Mouse (Mus musculus) limb, embryonic 14.5 days (tissue): ENCODE results near the gene 1810009A15Rik. TPM values are rescaled to one million over a fixed set of nuclear protein-coding genes. Genes with fewer than 3 reads are reported as not detected.

Experiments used
- ATAC-seq: fragments of 200-750 bp; cut with Nextera tagmentation; 2 replicates; pipeline ENCODE4 v1.8.0; 2017; ENCODE audit warnings: low read depth, moderate number of reproducible peaks, moderate TSS enrichment; ENCODE audit not compliant: low FRiP score
- DNase-seq: peaks from one replicate; pipeline ENCODE4 v3.0.0-alpha.2; 2015; ENCODE audit warnings: low spot score
- H3K27ac ChIP-seq: fragments of 300-500 bp; sonication (generic); replicated peaks from 2 replicates; pipeline ENCODE4 v1.5.1; 2014; ENCODE audit warnings: low read depth, mild to moderate bottlenecking, low read length, moderate library complexity, mixed read lengths
- H3K27me3 ChIP-seq: fragments of 300-500 bp; sonication (generic); 2 replicates; pipeline ENCODE4 v1.6.1; 2014; ENCODE audit warnings: low read length, mixed read lengths; ENCODE audit not compliant: control insufficient read depth, insufficient read depth
- H3K36me3 ChIP-seq: fragments of 300-500 bp; sonication (generic); 2 replicates; pipeline ENCODE4 v1.6.1; 2014; ENCODE audit warnings: mild to moderate bottlenecking, low read length, moderate library complexity, mixed read lengths; ENCODE audit not compliant: control insufficient read depth, insufficient read depth
- H3K4me1 ChIP-seq: fragments of 300-500 bp; sonication (generic); 2 replicates; pipeline ENCODE4 v1.6.1; 2014; ENCODE audit warnings: antibody characterized with exemption, low read length, mixed read lengths; ENCODE audit not compliant: control insufficient read depth, insufficient read depth
- H3K4me2 ChIP-seq: fragments of 300-500 bp; sonication (generic); replicated peaks from 2 replicates; pipeline ENCODE4 v1.6.1; 2014; ENCODE audit warnings: low read depth, mild to moderate bottlenecking, low read length, moderate library complexity; ENCODE audit not compliant: severe bottlenecking
- H3K4me3 ChIP-seq: fragments of 300-500 bp; sonication (generic); replicated peaks from 2 replicates; pipeline ENCODE4 v1.5.1; 2014; ENCODE audit warnings: low read length
- H3K9ac ChIP-seq: fragments of 300-500 bp; sonication (generic); 2 replicates; pipeline ENCODE4 v1.6.1; 2014; ENCODE audit warnings: mild to moderate bottlenecking, low read depth, low read length, moderate library complexity; ENCODE audit not compliant: severe bottlenecking
- H3K9me3 ChIP-seq: fragments of 300-500 bp; sonication (generic); 2 replicates; pipeline ENCODE4 v1.6.1; 2016; ENCODE audit warnings: low read length; ENCODE audit not compliant: control insufficient read depth
- POLR2A ChIP-seq: fragments of 200-500 bp; IDR thresholded peaks from 2 replicates; pipeline ENCODE4 v1.8.0; 2012; ENCODE audit warnings: inconsistent platforms, mild to moderate bottlenecking, moderate library complexity, borderline replicate concordance; ENCODE audit not compliant: insufficient read depth, insufficient read length; ENCODE audit errors: extremely low read depth
- WGBS: fragments of 180-500 bp; shearing (Covaris S2); extraction: QIAGEN DNeasy Blood & Tissue Kit; methylation state at CpG from one replicate; pipeline ENCODE4 v1.1.7; 2014; 5-methylcytosine and 5-hydroxymethylcytosine counted together
- polyA plus RNA-seq, 2 experiments: library from polyadenylated mRNA; depleted of rRNA in 1 of 2; stranded (reverse) in 1 of 2; unstranded in 1 of 2; fragments of >200 nt; fragmentation: Nextera tagmentation in 1 of 2; extraction: Ambion mirVana in 1 of 2; gene quantifications; 2 replicates each; pipeline versions ENCODE4 v1.2.1 to v1.2.3; 2012 to 2014

Gene 1810009A15Rik
- polyA plus RNA-seq, 2 experiments: 80.2 to 92.1 TPM

DNA sequence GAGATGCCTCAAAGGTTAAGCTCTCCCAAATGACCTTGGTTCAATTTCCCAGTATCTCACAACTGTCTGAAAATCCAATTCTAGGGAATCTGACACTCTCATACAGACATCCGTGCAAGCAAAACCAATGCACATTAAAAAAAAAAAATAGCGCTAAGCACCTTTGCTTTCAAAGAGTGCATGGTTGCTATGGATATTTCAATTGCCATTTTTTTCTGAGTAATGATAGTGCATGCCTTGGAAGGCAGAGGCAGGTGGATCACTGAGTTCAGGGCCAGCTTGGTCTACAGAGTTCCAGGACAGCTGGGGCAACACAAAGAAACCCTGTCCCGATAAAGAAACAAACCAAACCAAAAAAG, 7.6 kb upstream of the 1810009A15Rik start:
- peaks cover 15% of the 10 kb centered on the region for H3K36me3 ChIP-seq
- TF ChIP-seq POLR2A: no peak
- DNase-seq (no peak), ATAC-seq (no peak; the same call in 1 of the 2 replicates)
- H3K27ac ChIP-seq: no peak overlapping the region; the same call in 1 of the 2 replicates
- H3K4me3 ChIP-seq: peak overlapping the region; percentile 71
- no peaks in the 10 kb centered on the region for H3K27me3 ChIP-seq
- H3K9ac ChIP-seq: peak overlapping the region; percentile 83; the same call in 1 of the 2 replicates
- peaks cover 5% of the 10 kb centered on the region; the same call in 1 of the 2 replicates for H3K4me1 ChIP-seq
- H3K9me3 ChIP-seq: no peaks in the 10 kb centered on the region
- peak overlapping the region; percentile 80 for H3K4me2 ChIP-seq
- WGBS: 19% methylated on average over 3 of the region's 3 CpGs

DNA sequence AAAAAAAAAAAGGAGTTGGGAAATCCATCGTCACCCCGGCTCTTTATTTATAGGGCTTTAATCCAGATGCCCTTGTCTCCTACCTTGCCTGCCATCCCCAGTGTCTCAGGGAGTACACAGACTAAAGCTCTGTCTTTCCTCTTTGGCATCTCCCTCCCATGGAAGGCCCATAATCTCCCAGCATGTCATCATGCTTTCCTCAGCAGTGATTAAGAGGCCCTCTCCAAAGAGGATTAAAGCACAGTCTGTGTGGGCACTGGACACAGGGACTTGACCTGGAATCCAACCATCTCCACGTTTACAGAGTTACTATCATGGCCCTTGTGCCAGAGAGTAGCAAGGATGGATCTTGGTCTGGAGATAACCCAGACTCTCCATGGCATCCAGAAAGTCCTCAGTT, 5.0 kb upstream of the 1810009A15Rik start, which contains the start of the genes Lbhd1 and Gm49403:
TSS of gene Lbhd1 (plus strand) at position 117 of the 400 bp plus-strand sequence.
TSS of gene Gm49403 (plus strand) at position 315 of the 400 bp plus-strand sequence.
- TF ChIP-seq POLR2A: no peak
- 78% methylated on average over 3 of the region's 3 CpGs for WGBS
- Histone ChIP-seq H3K4me3 (no peak within 1 kb of the TSS), H3K36me3 (0 out of 2 replicates have a peak, but pooled peaks cover under 1% of the 10 kb centered on the region), H3K9ac (no peak within 1 kb of the TSS), H3K4me1 (peaks cover 11% of the 10 kb centered on the region; the same call in 1 of the 2 replicates), H3K9me3 (no peaks in the 10 kb centered on the region), H3K27me3 (no peaks in the 10 kb centered on the region), H3K27ac (no peak within 1 kb of the TSS), H3K4me2 (no peak within 1 kb of the TSS)
- DNase-seq (no peak), ATAC-seq (no peak)

DNA sequence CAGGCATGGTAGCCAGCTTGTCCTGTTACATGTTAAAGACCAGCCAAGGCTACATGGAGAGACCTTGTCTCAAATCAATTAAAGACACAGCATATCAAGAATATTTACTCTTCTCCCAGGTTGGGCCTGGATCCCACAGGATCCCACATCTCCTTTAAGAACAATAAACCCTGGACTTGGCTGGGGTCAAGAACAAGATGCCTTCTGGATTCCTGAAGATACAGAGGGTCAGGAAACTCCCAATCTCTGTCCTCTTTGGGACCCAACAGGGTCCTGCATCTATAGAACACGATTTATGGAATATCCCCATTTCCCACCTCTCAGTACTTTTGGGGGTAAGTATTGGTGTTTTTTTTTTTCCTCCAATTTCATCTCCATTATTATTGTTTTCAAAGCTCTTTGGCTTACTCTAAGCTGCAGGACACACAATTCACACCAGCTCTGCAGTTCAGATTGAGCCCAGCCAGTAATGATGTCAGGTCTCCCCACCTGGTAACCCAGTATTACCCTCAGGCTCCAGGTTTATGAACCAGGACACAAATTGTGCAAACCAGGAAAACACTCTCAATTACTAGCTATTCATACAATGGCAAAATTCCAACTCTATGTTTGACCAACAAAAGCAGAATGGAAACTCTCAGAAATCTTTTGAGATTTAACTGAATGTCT, 1.6 kb upstream of the 1810009A15Rik start:
- DNase-seq: no peak
- Histone ChIP-seq H3K27ac (peak overlapping the region; percentile 88), H3K4me2 (peak overlapping the region; percentile 84)

DNA sequence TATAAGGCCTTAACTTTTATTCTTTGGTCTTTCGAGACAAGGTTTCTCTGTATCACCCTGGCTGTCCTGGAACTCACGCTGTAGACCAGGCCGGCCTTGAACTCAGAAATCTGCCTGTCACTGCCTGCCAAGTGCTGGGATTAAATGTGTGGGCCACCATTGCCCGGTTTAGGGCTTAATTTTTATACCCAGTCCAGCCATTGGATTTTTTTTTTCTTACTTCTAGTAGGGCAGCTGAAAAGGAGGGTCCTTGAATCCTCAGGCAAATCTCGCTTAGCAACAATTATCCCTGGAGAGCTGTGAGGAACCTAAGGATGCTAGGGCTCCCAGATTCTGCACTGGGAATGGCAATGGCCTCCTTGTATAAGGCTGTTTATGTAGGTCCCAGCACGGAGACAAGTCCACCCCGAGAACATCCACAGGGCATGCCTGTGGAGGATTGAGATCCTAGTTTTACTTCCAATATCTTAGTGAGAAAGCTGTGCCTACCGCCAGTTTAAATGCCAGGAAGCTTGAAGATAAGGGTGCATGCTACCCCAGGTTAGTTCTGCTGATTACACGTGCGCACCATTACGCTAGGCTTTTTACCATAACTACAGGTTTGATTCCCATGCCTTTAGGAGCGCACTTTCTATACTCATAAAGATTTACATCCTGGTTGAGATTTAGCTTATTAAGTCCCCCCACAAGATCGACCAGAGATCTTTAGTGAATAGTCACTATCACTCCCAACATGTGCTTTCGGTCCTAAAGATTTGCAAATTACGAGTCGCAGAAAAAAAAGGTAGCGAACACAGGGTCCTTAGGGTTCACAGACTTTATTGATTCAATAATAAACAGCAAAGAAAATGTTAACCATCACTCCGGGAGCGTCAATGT, 829 bp upstream of the 1810009A15Rik start:
- Histone ChIP-seq H3K9ac (peak overlapping the region; percentile 86), H3K9me3 (no peaks in the 10 kb centered on the region), H3K36me3 (peaks cover 16% of the 10 kb centered on the region), H3K27ac (peak overlapping the region; percentile 88), H3K4me1 (peaks cover 10% of the 10 kb centered on the region; the same call in 1 of the 2 replicates), H3K27me3 (no peaks in the 10 kb centered on the region), H3K4me2 (peak overlapping the region; percentile 84), H3K4me3 (peak overlapping the region; percentile 77)
- no peak for TF ChIP-seq POLR2A
- 13% methylated on average over 19 of the region's 19 CpGs for WGBS
- ATAC-seq (no peak), DNase-seq (no peak)

More for the DNA sequence above, 1.6 kb upstream of the 1810009A15Rik start:
- H3K4me1 ChIP-seq: peaks cover 10% of the 10 kb centered on the region; the same call in 1 of the 2 replicates
- no peak for ATAC-seq
- 0 out of 2 replicates have a peak overlapping the region, but pooled peaks have one; percentile 86 for H3K9ac ChIP-seq
- peak overlapping the region; percentile 77; the same call in 1 of the 2 replicates for H3K4me3 ChIP-seq
- 42% methylated on average over 1 of the region's 1 CpGs for WGBS
- no peaks in the 10 kb centered on the region for H3K9me3 ChIP-seq
- peaks cover 16% of the 10 kb centered on the region for H3K36me3 ChIP-seq
- no peaks in the 10 kb centered on the region for H3K27me3 ChIP-seq
- TF ChIP-seq POLR2A: no peak
